Mouse (Mus musculus): ENCODE measurements at regions not wholly inside any gene's neighbourhood (a gene's known extent, or its start where the extent isn't known, plus 50 kb on each side); places are given as distances from the start of the nearest gene placed in this dataset.
"Not testable (repeated sequence)": the region's sequence is repeated elsewhere in the genome, so short reads cannot be mapped to it uniquely, and the experiment has no call there.

DNA sequence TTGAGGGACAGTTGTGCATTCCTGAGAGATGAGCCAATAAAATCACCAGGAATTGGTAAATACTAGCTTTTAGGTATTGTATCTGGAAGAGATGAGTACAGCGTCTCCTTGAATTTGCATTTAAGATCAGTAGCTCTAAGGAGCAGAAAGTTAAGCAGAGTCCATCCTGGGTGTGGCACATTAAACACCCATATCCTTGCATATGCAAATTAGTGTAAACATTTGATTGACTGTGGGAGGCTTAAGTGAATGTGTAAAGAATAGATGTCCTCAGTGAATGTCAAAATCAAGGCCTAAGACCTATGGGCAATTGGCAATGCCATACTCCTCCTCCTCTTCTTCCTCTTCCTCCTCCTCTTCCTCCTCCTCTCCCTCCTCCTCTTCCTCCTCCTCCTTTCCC, 229.4 kb downstream of the Cd47 start:
- no peak for ATAC-seq
- Histone ChIP-seq H3K9ac (ENCODE audit: low read depth, low read length) (no peak overlapping the region), H3K9me3 (ENCODE audit: control insufficient read depth, low read length) (no peaks in the 10 kb centered on the region), H3K4me3 (ENCODE audit: low read length) (no peak overlapping the region), H3K36me3 (ENCODE audit: control insufficient read depth, insufficient read depth, low read length) (no peaks in the 10 kb centered on the region), H3K27me3 (replicated peaks; ENCODE audit: control insufficient read depth, insufficient read depth, low read length) (no peaks in the 10 kb centered on the region), H3K4me2 (ENCODE audit: low read depth, low read length) (no peak overlapping the region), H3K27ac (ENCODE audit: low read length) (no peak overlapping the region), H3K4me1 (ENCODE audit: control insufficient read depth, insufficient read depth, low read length) (no peaks in the 10 kb centered on the region; the same call in 1 of the 2 replicates)
- WGBS = 85% methylated on average over 1 of the region's 1 CpGs

GRCm38 (mm10) chr16:50030355-50030754, 230.0 kb downstream of the Cd47 start:
- H3K9ac ChIP-seq (ENCODE audit: low read depth, low read length); H3K4me2 ChIP-seq (ENCODE audit: low read depth, low read length); H3K9me3 ChIP-seq (ENCODE audit: control insufficient read depth, low read length); H3K4me1 ChIP-seq (ENCODE audit: control insufficient read depth, insufficient read depth, low read length); H3K4me3 ChIP-seq (ENCODE audit: low read length); H3K36me3 ChIP-seq (ENCODE audit: control insufficient read depth, insufficient read depth, low read length); H3K27me3 ChIP-seq (replicated peaks; ENCODE audit: control insufficient read depth, insufficient read depth, low read length); H3K27ac ChIP-seq (ENCODE audit: low read length): not testable (repeated sequence)
- ATAC-seq = peak; percentile 80

DNA sequence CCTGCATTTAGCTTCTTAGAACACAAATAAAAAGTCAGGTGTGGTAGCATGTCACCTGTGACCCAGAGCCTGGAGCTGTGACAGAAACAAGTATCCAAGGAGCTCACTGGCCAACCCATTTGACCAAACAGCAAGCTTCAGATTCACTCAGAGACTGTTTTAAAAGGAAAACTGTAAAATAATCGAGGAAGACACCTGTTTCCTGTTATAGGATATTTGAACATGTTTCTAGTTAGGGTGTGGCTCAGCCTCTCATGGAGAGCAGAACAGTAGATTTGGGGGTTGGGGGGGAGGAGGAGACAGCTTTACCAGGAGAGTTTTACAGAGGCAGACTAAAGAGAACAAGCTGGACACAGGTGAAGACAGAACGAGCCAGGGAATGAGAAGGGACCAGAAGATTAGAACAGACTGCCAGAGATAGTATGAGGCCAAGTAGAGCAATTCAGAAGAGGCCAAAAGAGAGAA, 230.6 kb downstream of the Cd47 start:
- Histone ChIP-seq H3K9ac (ENCODE audit: low read depth, low read length) (no peak overlapping the region), H3K36me3 (ENCODE audit: control insufficient read depth, insufficient read depth, low read length) (no peaks in the 10 kb centered on the region), H3K4me2 (ENCODE audit: low read depth, low read length) (no peak overlapping the region), H3K4me3 (ENCODE audit: low read length) (no peak overlapping the region), H3K27me3 (replicated peaks; ENCODE audit: control insufficient read depth, insufficient read depth, low read length) (no peaks in the 10 kb centered on the region), H3K27ac (ENCODE audit: low read length) (no peak overlapping the region; the same call in 1 of the 2 replicates), H3K9me3 (ENCODE audit: control insufficient read depth, low read length) (no peaks in the 10 kb centered on the region), H3K4me1 (ENCODE audit: control insufficient read depth, insufficient read depth, low read length) (no peaks in the 10 kb centered on the region; the same call in 1 of the 2 replicates)
- WGBS = 36% methylated on average over 2 of the region's 2 CpGs
- ATAC-seq = 0 out of 2 replicates have a peak, but pooled peaks have one; percentile 27

GRCm38 (mm10) chr16:50032798-50033197, 232.5 kb downstream of the Cd47 start:
- H3K27me3 ChIP-seq (replicated peaks; ENCODE audit: control insufficient read depth, insufficient read depth, low read length) = no peaks in the 10 kb centered on the region
- ATAC-seq = no peak
- H3K9ac ChIP-seq (ENCODE audit: low read depth, low read length) = no peak overlapping the region
- WGBS = 74% methylated on average over 2 of the region's 2 CpGs
- H3K4me3 ChIP-seq (ENCODE audit: low read length) = no peak overlapping the region
- no peaks in the 10 kb centered on the region for H3K9me3 ChIP-seq (ENCODE audit: control insufficient read depth, low read length)
- H3K4me2 ChIP-seq (ENCODE audit: low read depth, low read length) = no peak overlapping the region
- no peaks in the 10 kb centered on the region for H3K4me1 ChIP-seq (ENCODE audit: control insufficient read depth, insufficient read depth, low read length)
- no peaks in the 10 kb centered on the region for H3K36me3 ChIP-seq (ENCODE audit: control insufficient read depth, insufficient read depth, low read length)
- no peak overlapping the region for H3K27ac ChIP-seq (ENCODE audit: low read length)

GRCm38 (mm10) chr16:50036296-50036734, 236.0 kb downstream of the Cd47 start:
- Histone ChIP-seq H3K4me3 (ENCODE audit: low read length) (no peak overlapping the region), H3K4me2 (ENCODE audit: low read depth, low read length) (no peak overlapping the region), H3K9me3 (ENCODE audit: control insufficient read depth, low read length) (no peaks in the 10 kb centered on the region), H3K36me3 (ENCODE audit: control insufficient read depth, insufficient read depth, low read length) (no peaks in the 10 kb centered on the region), H3K9ac (ENCODE audit: low read depth, low read length) (no peak overlapping the region), H3K4me1 (ENCODE audit: control insufficient read depth, insufficient read depth, low read length) (no peaks in the 10 kb centered on the region), H3K27me3 (replicated peaks; ENCODE audit: control insufficient read depth, insufficient read depth, low read length) (no peaks in the 10 kb centered on the region), H3K27ac (ENCODE audit: low read length) (no peak overlapping the region)
- no peak for ATAC-seq
- 46% methylated on average over 5 of the region's 5 CpGs for WGBS

GRCm38 (mm10) chr16:50044103-50044502, 243.8 kb downstream of the Cd47 start:
- Histone ChIP-seq H3K9me3 (ENCODE audit: control insufficient read depth, low read length) (no peaks in the 10 kb centered on the region), H3K4me3 (ENCODE audit: low read length) (no peak overlapping the region), H3K9ac (ENCODE audit: low read depth, low read length) (no peak overlapping the region), H3K27me3 (replicated peaks; ENCODE audit: control insufficient read depth, insufficient read depth, low read length) (no peaks in the 10 kb centered on the region), H3K4me1 (ENCODE audit: control insufficient read depth, insufficient read depth, low read length) (0 out of 2 replicates have a peak, but pooled peaks cover 3% of the 10 kb centered on the region), H3K36me3 (ENCODE audit: control insufficient read depth, insufficient read depth, low read length) (no peaks in the 10 kb centered on the region), H3K4me2 (ENCODE audit: low read depth, low read length) (no peak overlapping the region), H3K27ac (ENCODE audit: low read length) (no peak overlapping the region)
- ATAC-seq = no peak
- WGBS = 90% methylated on average over 1 of the region's 1 CpGs

GRCm38 (mm10) chr16:50045552-50046547, 245.5 kb downstream of the Cd47 start:
- Histone ChIP-seq H3K9ac (ENCODE audit: low read depth, low read length) (peak overlapping the region; percentile 53; the same call in 1 of the 2 replicates), H3K4me1 (ENCODE audit: control insufficient read depth, insufficient read depth, low read length) (0 out of 2 replicates have a peak, but pooled peaks cover 3% of the 10 kb centered on the region), H3K4me3 (ENCODE audit: low read length) (peak overlapping the region; percentile 48), H3K9me3 (ENCODE audit: control insufficient read depth, low read length) (no peaks in the 10 kb centered on the region), H3K27ac (ENCODE audit: low read length) (no peak overlapping the region), H3K36me3 (ENCODE audit: control insufficient read depth, insufficient read depth, low read length) (no peaks in the 10 kb centered on the region), H3K4me2 (ENCODE audit: low read depth, low read length) (peak overlapping the region; percentile 77), H3K27me3 (replicated peaks; ENCODE audit: control insufficient read depth, insufficient read depth, low read length) (no peaks in the 10 kb centered on the region)
- peak; percentile 95 for ATAC-seq
- WGBS = 11% methylated on average over 32 of the region's 32 CpGs

- Histone ChIP-seq H3K4me3 (ENCODE audit: low read length) (no peak overlapping the region), H3K36me3 (ENCODE audit: control insufficient read depth, insufficient read depth, low read length) (no peaks in the 10 kb centered on the region), H3K4me2 (ENCODE audit: low read depth, low read length) (no peak overlapping the region), H3K9ac (ENCODE audit: low read depth, low read length) (no peak overlapping the region), H3K27ac (ENCODE audit: low read length) (no peak overlapping the region), H3K4me1 (ENCODE audit: control insufficient read depth, insufficient read depth, low read length) (no peaks in the 10 kb centered on the region), H3K27me3 (replicated peaks; ENCODE audit: control insufficient read depth, insufficient read depth, low read length) (no peaks in the 10 kb centered on the region), H3K9me3 (ENCODE audit: control insufficient read depth, low read length) (no peaks in the 10 kb centered on the region)
- no peak for ATAC-seq
- WGBS = 76% methylated on average over 4 of the region's 4 CpGs
Measured at GRCm38 (mm10) chr16:50063540-50063939, 263.2 kb downstream of the Cd47 start.

GRCm38 (mm10) chr16:50065336-50066082, 265.2 kb downstream of the Cd47 start:
- WGBS = 71% methylated on average over 5 of the region's 5 CpGs
- H3K9me3 ChIP-seq (ENCODE audit: control insufficient read depth, low read length) = no peaks in the 10 kb centered on the region
- no peaks in the 10 kb centered on the region for H3K27me3 ChIP-seq (replicated peaks; ENCODE audit: control insufficient read depth, insufficient read depth, low read length)
- H3K36me3 ChIP-seq (ENCODE audit: control insufficient read depth, insufficient read depth, low read length) = no peaks in the 10 kb centered on the region
- H3K9ac ChIP-seq (ENCODE audit: low read depth, low read length) = no peak overlapping the region
- H3K4me2 ChIP-seq (ENCODE audit: low read depth, low read length) = no peak overlapping the region
- H3K4me3 ChIP-seq (ENCODE audit: low read length) = no peak overlapping the region
- H3K4me1 ChIP-seq (ENCODE audit: control insufficient read depth, insufficient read depth, low read length) = peaks cover 3% of the 10 kb centered on the region; the same call in 1 of the 2 replicates
- ATAC-seq = no peak
- no peak overlapping the region for H3K27ac ChIP-seq (ENCODE audit: low read length)

Data from intestine, embryonic 16.5 days (tissue).